Mouse (Mus musculus) ovary, postnatal 36 days (tissue): ENCODE measurements around the gene Gm815.

Experiments
- DNase-seq: peaks from one replicate; pipeline ENCODE4 v3.0.0; 2022; ENCODE audit warnings: low spot score, mixed read lengths

Gene Gm815

DNA sequence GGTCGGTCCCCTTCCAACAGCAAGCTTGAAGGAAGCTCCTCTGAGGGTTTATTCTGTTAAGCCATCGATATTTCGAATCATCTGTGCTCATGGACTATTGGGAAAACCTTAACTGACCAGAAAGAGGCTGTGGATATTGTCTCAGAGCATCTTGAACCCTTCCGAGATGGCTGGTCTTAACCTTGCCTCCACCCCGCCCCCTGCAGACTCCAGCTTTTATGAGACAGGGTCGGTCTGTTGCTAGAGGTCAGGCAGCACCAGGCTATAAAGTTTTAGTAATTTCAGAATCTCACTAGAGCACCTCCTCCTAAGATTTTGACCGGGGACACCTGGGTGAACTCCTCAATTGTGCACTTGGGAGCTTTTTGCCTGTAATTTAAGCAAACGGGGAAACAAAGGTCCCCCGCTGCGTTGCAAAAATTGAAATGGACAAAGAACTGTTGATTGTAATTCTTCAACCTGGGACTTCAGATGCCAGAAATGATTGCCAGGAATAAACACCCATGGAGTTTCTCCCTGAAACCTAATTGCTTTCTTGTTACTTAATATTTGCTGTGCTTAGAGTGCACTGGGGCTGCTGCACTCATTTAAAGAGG, 8.4 kb upstream of the Gm815 start:
- no peak for DNase-seq

- DNase-seq = no peak
Measured at GRCm38 (mm10) chr19:26879856-26880255, 5.8 kb upstream of the Gm815 start.

GRCm38 (mm10) chr19:26881866-26882427, 3.7 kb upstream of the Gm815 start:
- no peak for DNase-seq

GRCm38 (mm10) chr19:26888171-26888570, 2.5 kb downstream of the Gm815 start:
- DNase-seq = no peak

- DNase-seq = peak; percentile 25
Measured at GRCm38 (mm10) chr19:26891306-26891964, 5.8 kb downstream of the Gm815 start.

- DNase-seq = no peak
Measured at GRCm38 (mm10) chr19:26892861-26893260, 7.2 kb downstream of the Gm815 start.

- DNase-seq = no peak
Measured at GRCm38 (mm10) chr19:26902162-26902561, 16.5 kb downstream of the Gm815 start.

DNA sequence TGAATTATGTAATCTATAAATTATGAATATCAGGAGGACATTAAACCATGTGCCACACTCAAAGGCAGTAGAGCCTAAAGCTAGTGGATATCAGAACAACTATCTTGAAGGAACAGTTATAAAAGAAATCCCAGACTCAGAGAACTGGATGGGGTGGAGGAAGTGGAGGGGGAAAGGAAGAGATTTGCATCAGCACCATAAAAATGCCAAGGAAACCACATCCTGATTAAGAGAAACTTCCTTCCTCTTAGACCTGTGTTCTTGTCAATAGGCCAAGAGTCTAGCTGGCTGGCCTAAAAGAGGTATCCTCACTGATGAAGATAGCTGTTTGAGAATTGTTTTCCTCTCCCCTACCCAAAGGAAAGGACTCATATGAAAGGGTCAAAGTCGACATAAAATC, 28.6 kb downstream of the Gm815 start:
- no peak for DNase-seq

- no peak for DNase-seq
Measured at GRCm38 (mm10) chr19:26920816-26921215, 35.1 kb downstream of the Gm815 start.

DNA sequence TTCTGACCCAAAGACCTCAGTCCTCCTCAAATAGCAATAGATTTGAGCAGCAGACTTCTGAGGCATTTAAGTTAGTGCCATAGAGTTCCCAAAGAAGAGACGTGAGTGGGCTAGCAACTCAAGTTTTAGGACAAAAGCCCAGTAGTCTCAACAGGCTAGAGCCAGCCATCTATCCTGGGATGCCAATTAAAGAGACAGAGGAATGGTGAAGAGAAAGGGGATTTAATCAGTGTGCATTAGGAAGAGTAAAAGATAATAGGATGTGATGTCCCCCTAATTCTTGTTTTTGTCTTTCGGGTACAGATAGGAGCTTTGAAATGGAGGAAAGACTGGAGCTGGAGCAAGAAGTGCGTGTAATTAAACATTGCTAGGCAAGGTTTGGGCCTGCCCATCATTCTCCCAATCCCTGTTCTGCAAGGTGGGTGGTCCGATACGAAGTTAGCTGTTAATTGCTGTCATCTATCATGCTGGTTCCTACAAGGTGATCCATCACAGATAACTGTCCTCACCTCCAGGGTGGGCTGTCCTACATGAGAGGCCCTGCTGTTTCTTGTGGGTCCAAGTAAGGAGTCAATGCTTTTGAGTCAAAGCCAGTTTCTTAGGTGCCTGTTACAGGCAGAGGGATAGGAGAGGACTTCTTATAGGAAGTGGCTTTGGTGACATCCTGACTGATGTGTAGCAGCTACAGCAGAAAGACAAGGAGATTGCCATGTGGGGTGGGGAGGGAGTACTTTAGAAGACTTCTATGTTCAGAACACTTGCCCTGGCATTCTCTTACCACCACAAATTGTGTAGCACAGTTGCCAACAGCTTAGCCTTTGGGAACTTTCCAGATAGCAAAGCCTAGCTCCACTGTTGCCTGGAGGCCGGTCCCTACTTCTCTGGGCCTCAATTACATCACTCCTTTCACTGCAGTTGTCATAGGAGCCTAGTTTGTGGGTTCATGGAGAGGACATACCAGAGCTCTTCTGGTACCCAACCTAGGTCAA, 44.9 kb downstream of the Gm815 start:
- no peak for DNase-seq

GRCm38 (mm10) chr19:26934186-26934585, 48.5 kb downstream of the Gm815 start:
- no peak for DNase-seq
